Mouse (Mus musculus): ENCODE results near the gene Pepd.

The Pepd gene

DNA sequence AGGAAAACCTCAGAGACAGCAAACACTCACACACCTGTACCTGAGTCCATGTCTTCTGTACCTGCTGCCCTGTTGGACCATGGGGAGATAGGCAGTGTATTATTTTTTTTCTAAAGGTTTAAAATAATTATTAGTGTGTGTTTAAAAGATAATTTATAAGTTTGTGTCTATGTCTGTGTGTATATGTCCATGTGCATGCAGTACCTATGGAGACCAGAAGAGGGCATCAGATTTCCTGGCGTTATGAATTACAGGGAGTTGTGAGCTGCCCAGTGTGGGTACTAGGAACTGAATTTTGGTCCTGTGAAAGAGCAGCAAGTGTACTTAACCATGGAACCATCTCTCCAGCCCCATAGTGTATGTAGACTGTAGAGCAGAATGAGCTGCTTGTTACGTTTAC lies 24.2 kb downstream of the Pepd start:
- H3K4me1 ChIP-seq (replicated peaks; ENCODE audit: low read depth, low read length), result peaks cover 27% of the 10 kb centered on the region
- H3K36me3 ChIP-seq (ENCODE audit: insufficient read depth, low read length), result peaks cover 60% of the 10 kb centered on the region
- H3K9me3 ChIP-seq (ENCODE audit: low read length), result no peaks in the 10 kb centered on the region
- H3K4me3 ChIP-seq (replicated peaks; ENCODE audit: low read length), result no peak overlapping the region
- TF ChIP-seq POU5F1 (IDR thresholded peaks at IDR 0.05; ENCODE audit: borderline replicate concordance, low read length) (no peak), CTCF (conservative IDR thresholded peaks at IDR 0.05; ENCODE audit: low read length) (peak; percentile 83)
- H3K27me3 ChIP-seq (ENCODE audit: insufficient read depth, low read length), result no peaks in the 10 kb centered on the region

DNA sequence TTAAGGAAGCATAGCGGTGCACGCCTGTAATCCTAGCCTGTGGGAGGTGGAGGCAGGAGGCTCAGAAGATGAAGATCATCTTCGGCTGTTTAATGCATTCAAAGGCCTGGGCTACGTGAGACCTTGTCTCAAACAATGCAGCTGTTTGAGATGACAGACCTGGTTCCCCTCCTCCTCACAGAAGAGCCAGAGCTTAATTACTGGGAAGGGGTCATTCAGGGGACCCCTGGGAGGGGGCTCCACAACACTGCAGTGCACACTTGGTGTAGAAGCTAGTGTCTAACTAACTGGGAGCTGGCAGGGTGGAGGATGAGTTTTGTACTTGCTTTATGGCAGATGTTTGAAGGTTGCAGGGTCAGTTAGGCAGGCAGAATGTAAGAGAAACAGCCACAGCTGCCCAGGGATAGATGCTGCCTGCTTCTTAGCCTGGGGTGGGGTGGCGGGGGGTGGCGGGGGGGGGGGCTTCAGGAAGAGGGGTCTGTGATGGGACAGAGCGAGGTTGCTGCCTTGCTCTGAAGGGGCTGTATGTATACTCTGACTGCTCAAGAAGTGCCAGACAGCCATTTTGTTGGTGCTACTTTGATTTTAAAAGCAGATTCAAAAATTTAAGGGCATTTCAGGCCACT lies 26.6 kb downstream of the Pepd start:
- Histone ChIP-seq H3K4me1 (replicated peaks; ENCODE audit: low read depth, low read length) (peaks cover 27% of the 10 kb centered on the region), H3K9me3 (ENCODE audit: low read length) (no peaks in the 10 kb centered on the region), H3K27me3 (ENCODE audit: insufficient read depth, low read length) (no peaks in the 10 kb centered on the region), H3K36me3 (ENCODE audit: insufficient read depth, low read length) (peaks cover 63% of the 10 kb centered on the region), H3K4me3 (replicated peaks; ENCODE audit: low read length) (no peak overlapping the region)
- TF ChIP-seq NANOG (IDR thresholded peaks at IDR 0.05; ENCODE audit: borderline replicate concordance, low read length) (no peak), POU5F1 (IDR thresholded peaks at IDR 0.05; ENCODE audit: borderline replicate concordance, low read length) (no peak), CTCF (conservative IDR thresholded peaks at IDR 0.05; ENCODE audit: low read length) (no peak)

- TF ChIP-seq CTCF (conservative IDR thresholded peaks at IDR 0.05; ENCODE audit: low read length) (no peak), POU5F1 (IDR thresholded peaks at IDR 0.05; ENCODE audit: borderline replicate concordance, low read length) (no peak), NANOG (IDR thresholded peaks at IDR 0.05; ENCODE audit: borderline replicate concordance, low read length) (no peak)
- Histone ChIP-seq H3K9me3 (ENCODE audit: low read length) (no peaks in the 10 kb centered on the region), H3K4me1 (replicated peaks; ENCODE audit: low read depth, low read length) (peaks cover 29% of the 10 kb centered on the region), H3K4me3 (replicated peaks; ENCODE audit: low read length) (no peak overlapping the region; the same call in 1 of the 2 replicates), H3K27me3 (ENCODE audit: insufficient read depth, low read length) (no peaks in the 10 kb centered on the region), H3K36me3 (ENCODE audit: insufficient read depth, low read length) (peaks cover 60% of the 10 kb centered on the region)
These were observed 27.2 kb downstream of the Pepd start for GRCm38 (mm10) chr7:34939262-34939951.

DNA sequence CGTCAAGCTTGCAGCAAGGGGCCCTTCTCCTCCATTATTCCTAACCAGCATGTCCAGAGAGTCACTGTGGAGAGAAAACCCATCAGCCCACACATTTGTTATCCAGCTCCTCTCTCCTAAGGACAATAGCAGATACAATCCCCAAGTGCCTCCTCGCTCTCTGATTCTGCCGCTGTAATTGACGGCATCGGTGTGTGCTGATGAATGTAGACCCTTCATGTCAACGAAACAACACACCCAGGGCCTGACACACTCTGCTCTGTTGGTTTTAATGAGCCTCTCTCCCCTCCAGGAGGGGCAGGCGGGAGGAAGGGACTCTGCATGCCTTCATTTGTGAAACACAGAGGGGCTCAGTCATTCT lies 27.8 kb downstream of the Pepd start:
- H3K4me1 ChIP-seq (replicated peaks; ENCODE audit: low read depth, low read length), result peaks cover 29% of the 10 kb centered on the region
- no peak for TF ChIP-seq NANOG (IDR thresholded peaks at IDR 0.05; ENCODE audit: borderline replicate concordance, low read length)
- no peak for TF ChIP-seq POU5F1 (IDR thresholded peaks at IDR 0.05; ENCODE audit: borderline replicate concordance, low read length)
- no peak for TF ChIP-seq CTCF (conservative IDR thresholded peaks at IDR 0.05; ENCODE audit: low read length)

DNA sequence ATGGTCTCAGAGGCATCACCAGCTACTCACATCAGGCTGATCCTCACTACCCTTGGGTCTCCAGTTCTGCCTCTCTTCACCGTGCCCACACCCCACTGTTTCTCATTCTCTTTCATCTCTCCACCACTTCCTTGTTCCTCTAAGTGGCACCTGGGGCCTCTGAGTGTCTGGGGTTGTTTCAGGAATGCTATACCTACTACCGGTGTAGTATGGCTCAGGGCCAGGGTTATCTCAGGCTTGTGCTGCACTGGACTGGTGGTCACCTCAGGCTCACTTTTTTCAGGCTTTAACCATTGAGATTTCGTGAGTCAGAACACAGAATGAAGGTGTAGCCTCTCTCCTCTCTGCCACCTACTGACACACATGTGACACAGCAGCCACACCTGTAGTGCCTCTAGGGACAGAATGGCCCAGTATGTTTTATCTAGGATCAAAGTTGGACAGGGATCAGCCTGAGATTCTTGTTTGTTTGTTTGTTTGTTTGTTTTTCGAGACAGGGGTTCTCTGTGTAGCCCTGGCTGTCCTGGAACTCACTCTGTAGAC lies 31.5 kb downstream of the Pepd start:
- Histone ChIP-seq H3K4me3 (replicated peaks; ENCODE audit: low read length) (no peak overlapping the region), H3K4me1 (replicated peaks; ENCODE audit: low read depth, low read length) (peaks cover 21% of the 10 kb centered on the region), H3K9me3 (ENCODE audit: low read length) (no peaks in the 10 kb centered on the region), H3K27me3 (ENCODE audit: insufficient read depth, low read length) (no peaks in the 10 kb centered on the region), H3K36me3 (ENCODE audit: insufficient read depth, low read length) (peaks cover 65% of the 10 kb centered on the region)
- TF ChIP-seq CTCF (conservative IDR thresholded peaks at IDR 0.05; ENCODE audit: low read length), result peak; percentile 14; the same call in 1 of the 2 replicates
- TF ChIP-seq NANOG (IDR thresholded peaks at IDR 0.05; ENCODE audit: borderline replicate concordance, low read length), result no peak
- no peak for TF ChIP-seq POU5F1 (IDR thresholded peaks at IDR 0.05; ENCODE audit: borderline replicate concordance, low read length)

More for the DNA sequence above, 27.8 kb downstream of the Pepd start:
- Histone ChIP-seq H3K36me3 (ENCODE audit: insufficient read depth, low read length) (peaks cover 60% of the 10 kb centered on the region), H3K27me3 (ENCODE audit: insufficient read depth, low read length) (no peaks in the 10 kb centered on the region), H3K9me3 (ENCODE audit: low read length) (no peaks in the 10 kb centered on the region), H3K4me3 (replicated peaks; ENCODE audit: low read length) (no peak overlapping the region; the same call in 1 of the 2 replicates)

GRCm38 (mm10) chr7:34946269-34946925 lies 34.2 kb downstream of the Pepd start:
- Histone ChIP-seq H3K4me1 (replicated peaks; ENCODE audit: low read depth, low read length) (0 out of 2 replicates have a peak, but pooled peaks cover 2% of the 10 kb centered on the region), H3K36me3 (ENCODE audit: insufficient read depth, low read length) (peaks cover 74% of the 10 kb centered on the region)
- TF ChIP-seq NANOG (IDR thresholded peaks at IDR 0.05; ENCODE audit: borderline replicate concordance, low read length), result no peak
- TF ChIP-seq CTCF (conservative IDR thresholded peaks at IDR 0.05; ENCODE audit: low read length), result no peak
- TF ChIP-seq POU5F1 (IDR thresholded peaks at IDR 0.05; ENCODE audit: borderline replicate concordance, low read length), result no peak

DNA sequence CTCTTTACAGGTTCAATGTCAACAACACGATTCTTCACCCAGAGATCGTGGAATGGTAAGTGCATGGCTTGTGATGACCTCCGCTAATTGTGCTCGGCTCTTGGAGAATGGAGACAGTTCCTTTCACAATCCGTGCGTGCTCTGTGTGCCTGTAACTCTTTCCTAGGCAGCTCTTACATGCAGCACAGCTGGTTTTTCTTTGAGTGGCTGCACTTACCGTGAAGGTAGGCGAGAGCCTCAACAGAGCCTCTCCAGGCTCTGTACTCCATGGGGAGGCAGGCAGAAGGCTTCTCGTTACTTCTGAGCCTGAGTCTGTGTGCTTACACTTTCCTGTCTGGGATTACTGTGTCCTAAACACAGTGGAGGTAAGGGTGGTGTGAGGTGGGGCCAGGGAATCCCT lies 42.4 kb downstream of the Pepd start:
- Histone ChIP-seq H3K4me3 (replicated peaks; ENCODE audit: low read length) (no peak overlapping the region), H3K27me3 (ENCODE audit: insufficient read depth, low read length) (no peaks in the 10 kb centered on the region), H3K36me3 (ENCODE audit: insufficient read depth, low read length) (peaks cover 37% of the 10 kb centered on the region), H3K4me1 (replicated peaks; ENCODE audit: low read depth, low read length) (peaks cover 15% of the 10 kb centered on the region), H3K9me3 (ENCODE audit: low read length) (no peaks in the 10 kb centered on the region)
- no peak for TF ChIP-seq NANOG (IDR thresholded peaks at IDR 0.05; ENCODE audit: borderline replicate concordance, low read length)
- TF ChIP-seq POU5F1 (IDR thresholded peaks at IDR 0.05; ENCODE audit: borderline replicate concordance, low read length), result no peak
- no peak for TF ChIP-seq CTCF (conservative IDR thresholded peaks at IDR 0.05; ENCODE audit: low read length)

More at GRCm38 (mm10) chr7:34946269-34946925, 34.2 kb downstream of the Pepd start:
- H3K4me3 ChIP-seq (replicated peaks; ENCODE audit: low read length), result no peak overlapping the region
- no peaks in the 10 kb centered on the region for H3K9me3 ChIP-seq (ENCODE audit: low read length)
- H3K27me3 ChIP-seq (ENCODE audit: insufficient read depth, low read length), result no peaks in the 10 kb centered on the region

DNA sequence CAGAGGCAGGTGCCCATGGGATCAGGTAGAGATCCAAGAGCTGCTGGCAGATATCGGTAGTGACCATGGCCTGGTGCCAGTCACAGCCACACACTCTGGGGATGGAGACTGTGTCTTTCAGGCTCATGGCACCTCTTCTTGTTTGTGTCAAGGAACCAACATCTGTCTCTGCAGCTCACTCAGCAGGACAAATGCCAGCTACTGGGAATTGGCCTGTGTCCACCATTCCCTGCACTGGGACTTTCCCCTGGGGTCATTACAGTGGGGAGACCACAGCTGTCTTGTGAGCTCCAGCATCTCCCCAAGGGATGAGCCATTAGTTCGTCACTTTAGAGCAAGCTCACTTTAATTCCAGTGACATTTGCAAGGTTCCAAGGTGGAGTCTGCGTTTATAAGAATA lies 43.1 kb downstream of the Pepd start:
- TF ChIP-seq CTCF (conservative IDR thresholded peaks at IDR 0.05; ENCODE audit: low read length) (no peak), NANOG (IDR thresholded peaks at IDR 0.05; ENCODE audit: borderline replicate concordance, low read length) (no peak), POU5F1 (IDR thresholded peaks at IDR 0.05; ENCODE audit: borderline replicate concordance, low read length) (no peak)
- Histone ChIP-seq H3K36me3 (ENCODE audit: insufficient read depth, low read length) (peaks cover 35% of the 10 kb centered on the region), H3K4me3 (replicated peaks; ENCODE audit: low read length) (no peak overlapping the region), H3K4me1 (replicated peaks; ENCODE audit: low read depth, low read length) (peaks cover 22% of the 10 kb centered on the region), H3K9me3 (ENCODE audit: low read length) (no peaks in the 10 kb centered on the region), H3K27me3 (ENCODE audit: insufficient read depth, low read length) (no peaks in the 10 kb centered on the region)
